Mouse (Mus musculus) hindbrain, embryonic 10.5 days (tissue): ENCODE results near the gene Tacc3. TPM values are rescaled to one million over a fixed set of nuclear protein-coding genes. Genes with fewer than 3 reads are reported as not detected.

Source experiments
- DNase-seq: peaks from one replicate; pipeline ENCODE4 v3.0.0-alpha.2; 2017; ENCODE audit warnings: low spot score
- H3K27ac ChIP-seq: fragments of 300-500 bp; sonication (generic); 2 replicates; pipeline ENCODE4 v1.5.1; 2016; ENCODE audit warnings: mild to moderate bottlenecking, moderate library complexity
- H3K27me3 ChIP-seq: fragments of 300-500 bp; sonication (generic); 2 replicates; pipeline ENCODE4 v1.6.1; 2016; ENCODE audit warnings: mild to moderate bottlenecking; ENCODE audit not compliant: poor library complexity, insufficient read depth, severe bottlenecking
- H3K36me3 ChIP-seq: fragments of 300-500 bp; sonication (generic); 2 replicates; pipeline ENCODE4 v1.6.1; 2016; ENCODE audit warnings: mild to moderate bottlenecking, moderate library complexity
- H3K4me1 ChIP-seq: fragments of 300-500 bp; sonication (generic); replicated peaks from 2 replicates; pipeline ENCODE4 v1.6.1; 2016; ENCODE audit warnings: mild to moderate bottlenecking
- H3K4me3 ChIP-seq: fragments of 300-500 bp; sonication (generic); 2 replicates; pipeline ENCODE4 v1.5.1; 2016; ENCODE audit warnings: mild to moderate bottlenecking, moderate library complexity
- H3K9me3 ChIP-seq: fragments of 300-500 bp; sonication (generic); 2 replicates; pipeline ENCODE4 v1.6.1; 2016; ENCODE audit warnings: mild to moderate bottlenecking, moderate library complexity
- WGBS: fragments of 180-500 bp; shearing (Covaris S2); methylation state at CpG from one replicate; pipeline ENCODE4 v1.1.7; 2016; 5-methylcytosine and 5-hydroxymethylcytosine counted together
- polyA plus RNA-seq: library from polyadenylated mRNA; unstranded; fragments of >200 nt; fragmentation: Nextera tagmentation; extraction: Ambion mirVana; gene quantifications from 2 replicates; pipeline ENCODE4 v1.2.1, GENCODE M21; 2016

Gene Tacc3
- polyA plus RNA-seq, 1 experiment from 2014 or later, result 259 TPM

DNA sequence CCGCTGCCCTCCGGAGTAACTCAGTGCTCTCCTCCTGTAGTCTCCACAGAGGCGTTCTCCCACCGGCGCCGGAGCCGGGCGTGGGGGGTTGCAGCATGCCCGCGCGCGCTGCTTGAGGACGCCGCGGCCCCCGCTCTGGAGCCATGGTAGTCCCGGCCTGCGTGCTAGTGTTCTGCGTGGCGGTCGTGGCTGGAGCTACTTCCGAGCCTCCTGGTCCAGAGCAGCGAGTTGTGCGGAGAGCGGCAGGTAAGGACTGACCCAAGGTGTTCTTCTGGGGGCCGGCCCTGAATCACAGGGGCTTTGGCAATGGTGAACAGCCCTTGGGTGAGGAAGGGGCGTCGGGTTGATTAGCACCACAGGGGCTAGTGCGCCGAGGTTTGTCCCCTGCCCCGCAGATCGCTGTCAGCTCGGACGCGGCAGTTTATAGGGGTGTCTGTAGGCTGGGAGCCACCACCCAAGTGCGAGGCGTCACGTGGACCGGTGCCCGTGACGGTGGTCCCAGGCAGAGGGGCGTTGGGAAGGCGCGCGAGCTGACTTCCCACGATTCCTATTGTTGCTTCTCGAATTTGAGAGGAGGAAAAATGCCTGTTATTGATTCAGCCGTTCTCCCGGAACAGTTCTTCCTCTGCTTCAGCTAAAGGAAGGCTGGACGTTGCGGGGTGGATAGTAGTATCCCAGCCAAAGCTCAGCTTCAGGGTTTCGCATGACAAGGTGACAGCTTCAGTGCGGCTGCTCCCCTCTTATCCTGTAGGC is 64.5 kb downstream of the Tacc3 start:
- peaks cover 91% of the 10 kb centered on the region for H3K4me1 ChIP-seq
- peaks cover 41% of the 10 kb centered on the region for H3K36me3 ChIP-seq
- no peak for DNase-seq
- H3K27ac ChIP-seq, result peak overlapping the region; percentile 96
- peaks cover 95% of the 10 kb centered on the region for H3K27me3 ChIP-seq
- H3K4me3 ChIP-seq, result peak overlapping the region; percentile 71
- no peaks in the 10 kb centered on the region for H3K9me3 ChIP-seq
- WGBS, result under 1% methylated on average over 53 of the region's 53 CpGs

DNA sequence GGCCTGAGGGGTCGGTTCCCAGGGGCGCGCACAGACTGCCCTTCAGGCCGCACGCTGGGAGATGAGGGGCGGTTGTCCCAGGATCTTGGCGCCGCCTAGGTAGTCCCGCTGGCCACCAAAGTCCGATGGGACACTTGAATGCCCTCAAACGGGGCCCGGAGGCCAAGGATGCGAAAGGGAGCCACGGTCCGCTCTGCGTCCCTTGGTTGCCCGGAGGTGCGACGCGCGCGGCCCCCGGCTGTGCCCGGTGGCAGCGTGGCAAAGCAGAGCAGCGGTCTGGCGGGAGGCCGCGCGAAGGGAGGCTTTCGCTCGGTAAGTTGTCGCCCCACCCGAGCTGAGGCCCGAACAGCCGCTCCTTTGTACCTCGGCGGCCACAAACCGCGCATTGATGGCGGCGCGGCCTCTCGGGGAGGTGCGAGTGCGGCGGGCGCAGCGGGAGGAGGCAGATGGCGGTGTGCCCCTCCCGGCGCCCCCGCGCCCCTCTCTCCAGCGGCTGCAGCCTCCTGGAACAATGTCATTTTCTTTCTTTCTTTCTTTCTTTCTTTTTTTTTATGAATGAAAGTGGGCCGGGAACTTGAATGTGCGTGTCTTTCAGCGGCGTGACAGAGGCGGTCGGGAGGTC is 65.2 kb downstream of the Tacc3 start:
- H3K9me3 ChIP-seq, result no peaks in the 10 kb centered on the region
- peak overlapping the region; percentile 71 for H3K4me3 ChIP-seq
- peaks cover 99% of the 10 kb centered on the region for H3K27me3 ChIP-seq
- peak overlapping the region; percentile 96 for H3K27ac ChIP-seq
- WGBS, result under 1% methylated on average over 61 of the region's 61 CpGs
- peaks cover 95% of the 10 kb centered on the region for H3K4me1 ChIP-seq
- peaks cover 48% of the 10 kb centered on the region for H3K36me3 ChIP-seq
- DNase-seq, result peak; percentile 65

DNA sequence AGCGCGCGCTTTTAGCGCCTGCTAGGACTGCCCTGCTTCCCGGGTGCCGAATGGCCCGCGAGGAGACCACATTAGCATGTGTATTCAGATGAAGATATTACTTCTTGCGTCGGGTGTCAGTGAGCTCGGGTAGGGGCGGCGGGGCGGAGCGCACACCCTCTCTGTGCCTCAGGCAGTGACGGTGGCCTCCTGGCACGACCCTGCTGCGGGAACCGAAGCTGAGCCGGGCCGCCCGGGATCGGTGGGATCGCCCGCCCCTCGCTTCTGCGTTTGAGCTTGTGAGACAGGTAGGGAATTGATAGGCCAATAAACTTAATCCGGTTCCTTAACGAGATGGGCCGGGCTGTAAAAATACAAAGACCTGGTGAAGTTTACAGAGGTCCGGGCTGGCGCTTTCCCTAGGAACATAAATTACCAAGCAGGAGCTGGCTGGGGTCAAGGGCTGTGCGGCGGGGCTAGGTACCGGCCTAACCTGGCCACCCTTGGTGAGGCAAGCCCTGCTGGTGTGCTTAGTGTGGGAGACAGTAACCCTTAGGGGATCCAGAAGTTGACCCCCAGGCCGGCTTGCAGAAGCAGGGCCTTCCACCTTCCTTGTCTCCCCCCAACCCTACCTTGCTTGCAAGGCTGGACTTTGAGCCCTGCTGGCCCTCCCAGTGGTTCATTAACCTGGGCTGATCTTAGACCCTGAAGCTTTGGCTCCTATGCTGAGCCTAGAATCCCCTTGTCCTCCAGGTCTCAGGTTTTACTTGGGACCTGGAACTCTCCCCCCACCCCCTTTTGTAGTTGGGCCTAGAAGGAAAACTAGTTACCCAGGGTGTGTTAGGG is 65.9 kb downstream of the Tacc3 start:
- H3K9me3 ChIP-seq, result no peaks in the 10 kb centered on the region
- H3K27me3 ChIP-seq, result peaks cover 98% of the 10 kb centered on the region
- peak overlapping the region; percentile 71 for H3K4me3 ChIP-seq
- peaks cover 92% of the 10 kb centered on the region for H3K4me1 ChIP-seq
- H3K36me3 ChIP-seq, result peaks cover 56% of the 10 kb centered on the region
- 2% methylated on average over 36 of the region's 36 CpGs for WGBS
- peak; percentile 85 for DNase-seq
- H3K27ac ChIP-seq, result peak overlapping the region; percentile 96

DNA sequence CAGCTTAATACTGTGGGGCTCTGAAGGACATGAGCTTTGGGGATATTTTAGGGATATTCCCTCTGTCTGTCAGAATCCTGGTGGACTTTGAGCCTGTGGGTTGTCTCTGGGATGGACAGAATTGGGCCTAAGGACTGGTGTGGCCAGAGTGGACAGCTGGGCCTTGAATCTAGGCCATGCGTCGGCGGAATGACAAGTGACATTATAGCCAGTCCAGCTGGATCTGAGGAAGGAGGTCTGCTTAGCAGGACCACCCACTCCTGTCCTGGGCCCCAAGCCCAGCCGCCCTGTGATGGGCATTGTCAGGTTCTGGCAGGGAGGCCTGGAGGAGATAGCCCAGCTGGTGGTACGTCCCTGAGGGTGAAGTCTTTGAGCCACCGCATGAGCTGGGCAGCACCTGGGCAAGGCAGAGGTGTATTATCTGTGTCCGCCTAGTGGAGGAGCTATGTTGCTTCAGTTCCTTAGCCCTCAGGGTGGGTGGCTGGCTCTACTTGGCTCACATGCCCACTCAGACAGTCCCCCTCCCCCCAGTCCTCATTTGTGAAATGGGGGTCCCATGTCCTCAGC is 68.2 kb downstream of the Tacc3 start:
- H3K4me1 ChIP-seq, result peaks cover 94% of the 10 kb centered on the region
- no peak for DNase-seq
- peak overlapping the region; percentile 71 for H3K4me3 ChIP-seq
- H3K27ac ChIP-seq, result peak overlapping the region; percentile 36
- H3K27me3 ChIP-seq, result peaks cover 93% of the 10 kb centered on the region
- peaks cover 79% of the 10 kb centered on the region for H3K36me3 ChIP-seq
- 80% methylated on average over 7 of the region's 7 CpGs for WGBS
- no peaks in the 10 kb centered on the region for H3K9me3 ChIP-seq

DNA sequence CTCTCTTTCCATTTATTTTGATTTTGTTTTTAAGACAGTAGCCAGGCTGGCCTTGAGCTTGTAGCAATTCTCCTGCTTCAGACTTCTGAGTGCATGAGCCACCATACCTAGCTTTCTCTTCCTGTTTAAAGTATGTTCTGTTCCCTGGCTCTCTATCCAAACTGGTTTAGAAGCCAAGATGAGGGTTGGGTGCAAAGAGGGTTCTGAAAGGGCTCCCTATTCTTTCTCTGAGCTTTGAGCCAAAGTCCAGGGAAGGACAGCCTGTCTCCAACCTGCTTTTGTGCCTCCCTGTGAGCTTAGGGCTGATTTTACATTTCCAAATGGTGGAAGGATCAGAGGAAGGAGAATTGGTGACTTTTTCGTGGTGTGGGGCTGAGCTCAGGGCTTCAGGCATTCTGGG is 69.0 kb downstream of the Tacc3 start:
- Histone ChIP-seq H3K27me3 (peaks cover 94% of the 10 kb centered on the region), H3K27ac (no peak overlapping the region), H3K4me3 (peak overlapping the region; percentile 71; the same call in 1 of the 2 replicates), H3K36me3 (peaks cover 86% of the 10 kb centered on the region), H3K4me1 (peaks cover 90% of the 10 kb centered on the region), H3K9me3 (no peaks in the 10 kb centered on the region)
- no peak for DNase-seq
- 92% methylated on average over 1 of the region's 1 CpGs for WGBS

Other genes starting within 250 kb of the Tacc3 start
- 0.21 TPM in 1 of 2 replicates, not detected in the other for gene Nkx1-1, start 224.2 kb upstream of the Tacc3 start, polyA plus RNA-seq
- 58.8 and 68.1 TPM in 2 replicates for gene Fam53a, start 28.5 kb upstream of the Tacc3 start, polyA plus RNA-seq
- gene Gm9903, start 28.2 kb upstream of the Tacc3 start, polyA plus RNA-seq, result 0.77 and 1.2 TPM in 2 replicates
- 255 and 317 TPM in 2 replicates for gene Slbp, start 5.6 kb upstream of the Tacc3 start, polyA plus RNA-seq
- gene Tmem129, start 288 bp downstream of the Tacc3 start, polyA plus RNA-seq, result 37.1 and 40.9 TPM in 2 replicates
- gene Fgfr3, start 63.5 kb downstream of the Tacc3 start, polyA plus RNA-seq, result 80.5 and 84.6 TPM in 2 replicates
- 52.2 and 52.3 TPM in 2 replicates for gene Letm1, start 124.7 kb downstream of the Tacc3 start, polyA plus RNA-seq
- 75.6 and 93.5 TPM in 2 replicates for gene Nsd2, start 162.6 kb downstream of the Tacc3 start, polyA plus RNA-seq